ENCODE assay signal across 24 mouse cellular contexts in the genomic region with DNA sequence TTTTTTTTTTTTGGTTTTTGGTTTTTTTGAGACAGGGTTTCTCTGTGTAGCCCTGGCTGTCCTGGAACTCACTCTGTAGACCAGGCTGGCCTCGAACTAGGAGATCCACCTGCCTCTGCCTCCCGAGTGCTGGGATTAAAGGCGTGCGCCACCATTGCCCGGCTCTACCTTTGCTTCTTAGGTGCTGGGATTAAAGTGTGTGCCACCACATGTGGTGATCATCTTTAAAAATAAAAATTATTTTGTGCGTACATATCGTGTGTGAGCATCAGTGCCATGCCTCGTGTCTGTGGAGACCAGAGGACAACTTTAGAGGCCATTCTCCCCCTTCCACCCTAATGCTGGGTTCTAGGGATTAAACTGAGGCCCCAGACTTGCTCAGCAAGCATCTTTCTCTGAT. TPM values are rescaled to one million over a fixed set of nuclear protein-coding genes. Genes with fewer than 3 reads are reported as not detected.
"Had no signal": no experiment of that assay in that cellular context is flagged by ENCODE, and none has a peak within 500 bp of the region (broad histone marks: within the 10 kb centered on the region; RNA-seq: fewer than 3 reads in every experiment).

No protein-coding gene starts in this region.

RNA-seq across cellular contexts. Expression of gene 4930438A08Rik, which starts 30.7 kb away (rescaled TPM):
- total RNA-seq: forebrain, postnatal 0 days; gastrocnemius, adult 18-20 months; gastrocnemius, adult 2 months; gastrocnemius, adult 8-10 months; gastrocnemius, postnatal 10 days; gastrocnemius, postnatal 14 days; gastrocnemius, postnatal 25 days; gastrocnemius, postnatal 36 days; gastrocnemius, postnatal 4 days; heart, adult 18-20 months; heart, adult 2 months; heart, adult 8-10 months had no signal
- polyA plus RNA-seq: cortical plate, adult 2 months; embryonic facial prominence, embryonic 10.5 days; embryonic facial prominence, embryonic 13.5 days; erythroblast, embryonic 14.5 days; forebrain, embryonic 10.5 days; forebrain, embryonic 12.5 days; forebrain, embryonic 13.5 days; forebrain, embryonic 14.5 days; forebrain, embryonic 15.5 days; forebrain, embryonic 16.5 days; forebrain, postnatal 0 days; frontal cortex, adult 2 months; heart, adult 2 months; heart, embryonic 10.5 days had no signal
